Mouse (Mus musculus) spleen, postnatal 10 days (tissue): ENCODE measurements at regions not wholly inside any gene's neighbourhood (a gene's known extent, or its start where the extent isn't known, plus 50 kb on each side); places are given as distances from the start of the nearest gene placed in this dataset.

Experiments
- DNase-seq, 2 experiments: peaks; one replicate each; pipeline ENCODE4 v3.0.0; 2021 to 2022; ENCODE audit warnings: low spot score in 2 of 2

DNA sequence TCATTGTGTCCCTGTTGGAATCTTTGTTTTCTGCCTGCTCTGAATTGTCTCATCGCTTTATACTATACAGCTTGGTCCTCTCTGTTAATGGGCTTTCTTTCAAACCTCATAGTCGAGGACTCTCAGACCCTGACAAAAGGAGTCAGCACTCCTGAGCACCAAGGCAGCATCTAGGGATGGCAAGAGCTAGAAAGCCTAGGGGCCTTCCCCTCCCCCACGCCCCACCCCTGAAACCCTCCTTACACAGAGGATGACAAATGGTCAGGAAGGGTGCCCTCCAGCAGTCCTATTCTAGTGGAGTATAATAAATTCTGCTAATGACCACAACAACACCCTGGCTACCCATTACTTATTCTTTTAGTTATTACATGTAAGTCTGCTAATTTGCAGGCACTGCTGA is 74.4 kb downstream of the Tbx19 start:
- no peak for DNase-seq

DNA sequence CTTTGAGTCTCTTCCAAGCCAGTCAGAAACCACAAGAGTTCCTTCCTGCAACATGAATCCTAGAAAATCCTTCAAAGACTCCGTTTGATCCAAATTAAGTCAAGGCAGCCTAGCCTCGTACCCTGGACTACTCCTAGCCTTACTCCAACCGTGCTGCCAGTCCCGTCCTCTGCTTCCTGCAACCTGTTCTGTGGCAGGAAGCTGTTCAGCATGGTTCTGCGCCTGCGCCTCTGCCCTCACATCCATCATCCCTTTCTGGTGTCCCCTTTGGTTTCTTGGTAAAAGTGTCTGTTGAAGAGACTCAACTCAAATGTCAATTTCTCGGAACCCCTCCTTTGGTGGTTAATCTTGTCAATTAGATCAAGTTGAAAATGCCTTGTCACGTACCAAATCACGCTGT is 75.8 kb downstream of the Tbx19 start:
- no peak for DNase-seq

DNA sequence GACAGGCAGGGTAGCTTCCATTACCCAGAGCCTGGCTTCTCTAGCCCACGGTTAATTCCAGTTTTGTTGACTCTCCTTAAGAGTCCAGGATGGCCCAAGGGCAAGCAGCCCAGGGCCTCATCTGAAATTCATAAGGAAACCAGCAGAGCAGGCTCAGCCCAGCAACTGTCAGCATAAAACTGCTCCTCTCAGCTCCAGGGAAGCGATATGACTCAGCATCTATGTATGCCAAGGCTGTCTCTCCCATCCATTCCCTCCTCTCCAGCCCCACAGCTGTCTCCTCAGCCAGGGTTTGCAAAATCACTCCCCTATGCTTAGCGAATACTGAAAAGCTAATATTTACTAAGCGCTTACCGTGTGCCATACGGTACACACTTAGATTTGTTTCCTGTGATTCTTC is 76.4 kb downstream of the Tbx19 start:
- DNase-seq: no peak

DNA sequence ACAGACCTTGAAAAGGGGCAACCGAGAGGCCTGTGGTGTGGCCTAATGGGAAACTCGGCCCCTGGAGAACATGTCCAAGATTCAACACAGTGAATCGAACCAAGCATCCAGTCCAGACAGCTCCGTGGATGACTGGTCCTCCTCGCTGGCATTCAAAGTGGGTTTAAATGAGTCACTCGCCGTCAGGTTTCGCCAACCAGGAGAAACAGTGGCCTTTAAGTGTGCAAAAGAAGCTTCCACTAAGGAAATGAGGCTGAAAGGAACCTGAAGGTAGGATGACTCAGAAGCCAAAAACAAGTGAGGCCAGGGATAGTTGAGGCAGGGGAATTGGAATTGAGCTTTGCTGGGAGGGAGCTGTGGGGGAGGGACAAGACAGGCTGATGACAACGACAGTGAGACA is 80.2 kb downstream of the Tbx19 start:
- no peak for DNase-seq

DNA sequence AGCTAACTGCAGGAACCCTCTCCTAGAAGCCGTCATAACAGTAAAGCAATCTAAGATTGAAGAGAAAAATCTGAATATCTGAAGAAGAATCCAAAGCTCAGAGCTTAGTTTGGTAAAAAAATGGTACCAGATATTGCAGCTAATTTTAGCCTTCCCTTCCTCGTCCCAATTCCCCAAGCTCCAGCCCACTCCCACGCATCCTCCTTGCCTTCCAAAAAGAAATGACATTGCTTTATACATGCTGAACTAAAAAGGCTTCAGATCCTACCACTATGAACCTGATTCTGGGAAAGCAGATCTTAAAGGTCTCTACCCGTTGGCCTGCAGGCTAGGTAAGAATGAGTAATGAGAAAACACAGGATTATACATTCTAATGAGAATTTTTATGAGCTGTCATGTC is 83.3 kb downstream of the Tbx19 start:
- no peak for DNase-seq

DNA sequence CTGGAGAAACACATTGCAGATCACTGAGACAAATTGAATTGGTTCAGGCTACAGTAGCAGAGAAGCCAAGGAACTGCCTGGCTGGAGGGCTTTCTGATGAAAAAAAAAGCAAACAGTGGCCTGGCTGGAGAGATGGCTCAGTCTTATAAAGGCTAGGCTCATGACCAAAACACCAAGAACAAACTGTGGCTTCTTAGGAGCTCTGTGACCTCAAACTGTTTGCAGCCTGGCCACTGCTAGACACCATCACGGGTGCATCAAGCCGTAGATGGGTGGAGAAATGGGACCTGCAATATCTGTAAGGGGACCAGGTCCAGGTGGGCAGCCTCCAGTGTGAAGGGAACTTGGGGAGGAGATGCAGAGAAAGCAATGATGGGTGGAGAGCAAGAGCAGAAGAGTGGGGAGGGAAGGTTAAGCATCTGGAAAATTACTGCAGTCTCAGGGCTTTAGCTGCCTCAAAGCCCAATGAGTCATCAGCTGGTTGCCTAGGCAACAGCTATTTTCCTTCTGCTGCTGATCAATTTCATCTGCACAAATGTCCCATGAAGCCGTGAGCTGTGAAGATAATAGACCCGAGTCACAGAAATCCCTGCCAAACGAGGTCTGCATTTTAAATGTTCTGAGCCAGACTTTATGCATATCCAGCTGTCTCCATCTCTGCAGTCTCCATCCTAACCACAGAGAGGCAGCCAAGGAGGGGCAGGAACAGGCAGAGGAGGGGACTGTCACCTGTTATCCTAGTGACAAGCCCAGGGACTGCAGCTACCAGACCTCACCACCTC is 85.1 kb downstream of the Tbx19 start:
- no peak for DNase-seq

DNA sequence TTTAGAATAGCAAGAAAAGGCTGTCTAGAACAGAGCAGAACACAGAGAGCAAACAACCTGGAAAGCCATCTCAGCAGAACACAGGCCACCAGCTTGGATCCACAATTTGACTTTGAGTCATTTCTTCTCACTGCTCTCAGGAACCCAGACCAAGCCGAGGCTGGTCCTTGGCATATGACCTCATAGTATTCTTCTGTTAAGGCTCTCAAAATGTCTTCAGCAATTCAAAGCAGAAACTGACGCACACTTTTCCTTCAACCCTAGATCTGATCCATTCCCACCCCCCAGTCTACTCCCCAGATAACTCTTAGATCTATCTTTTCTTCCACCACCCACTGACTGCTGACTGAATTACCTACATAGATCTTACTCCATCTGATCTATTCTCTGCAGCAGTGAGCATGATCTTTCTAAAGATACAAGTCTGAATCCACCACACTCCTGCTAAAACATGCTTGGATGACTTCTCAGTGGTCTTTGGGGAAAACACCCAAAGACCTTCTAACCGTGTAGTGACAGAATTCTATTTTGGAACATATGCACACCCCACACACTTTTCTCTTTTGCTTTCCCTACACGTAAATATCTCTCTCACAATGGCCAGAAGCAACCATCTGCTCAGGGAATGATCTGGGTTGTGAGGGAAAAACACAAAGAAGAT is 88.6 kb downstream of the Tbx19 start:
- DNase-seq: no peak

DNA sequence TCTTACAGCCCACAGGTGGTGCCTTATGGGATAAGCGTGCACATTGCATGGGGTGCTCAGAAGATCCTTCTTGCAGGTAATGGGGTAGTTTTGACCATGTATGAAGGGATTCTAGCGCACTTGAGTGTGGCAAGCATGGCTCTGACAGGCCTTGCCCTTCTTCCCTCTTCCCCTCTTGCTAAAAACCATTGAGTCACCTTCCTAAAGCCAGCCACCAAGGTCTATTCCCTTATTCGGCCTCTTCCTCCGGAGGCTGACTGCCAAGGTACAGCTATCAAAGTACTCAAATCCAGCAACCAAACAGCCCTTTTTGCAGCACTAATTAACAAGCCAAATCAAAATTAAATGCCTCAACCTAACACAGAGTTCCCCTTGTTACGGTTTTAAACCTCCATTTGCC is 95.6 kb downstream of the Tbx19 start:
- DNase-seq: no peak

DNA sequence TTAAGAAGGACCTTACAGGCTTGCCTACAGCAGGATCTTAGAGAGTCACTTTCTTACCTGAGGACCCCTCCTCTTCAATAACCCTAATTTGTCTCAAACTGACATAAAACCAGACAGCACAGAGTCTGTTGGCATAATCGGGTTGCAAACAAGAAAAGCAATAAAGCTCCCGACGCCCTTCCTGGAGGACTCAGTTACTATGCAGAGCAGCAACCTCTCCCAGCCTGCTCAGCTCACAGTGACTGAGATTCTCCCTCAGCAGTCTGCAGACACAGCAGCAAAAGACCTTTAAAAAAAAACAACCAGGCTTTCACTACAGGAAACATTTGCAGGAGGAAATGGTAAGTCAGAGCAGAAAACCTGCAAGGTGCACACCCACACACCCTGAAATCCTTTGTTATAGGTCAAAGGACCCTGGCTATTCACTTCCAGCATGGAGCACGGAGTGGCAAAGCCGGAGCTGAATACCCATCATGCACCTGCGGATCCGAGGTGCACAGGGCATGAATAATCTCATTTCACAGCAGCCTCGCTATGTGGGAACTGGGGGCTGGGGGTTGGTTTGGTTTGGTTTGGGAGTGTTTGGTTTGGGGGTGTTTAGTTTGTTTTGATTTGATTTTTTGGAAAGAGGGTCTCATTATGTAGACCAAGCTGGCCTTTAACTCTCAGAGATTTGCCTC is 97.6 kb downstream of the Tbx19 start:
- DNase-seq: no peak

DNA sequence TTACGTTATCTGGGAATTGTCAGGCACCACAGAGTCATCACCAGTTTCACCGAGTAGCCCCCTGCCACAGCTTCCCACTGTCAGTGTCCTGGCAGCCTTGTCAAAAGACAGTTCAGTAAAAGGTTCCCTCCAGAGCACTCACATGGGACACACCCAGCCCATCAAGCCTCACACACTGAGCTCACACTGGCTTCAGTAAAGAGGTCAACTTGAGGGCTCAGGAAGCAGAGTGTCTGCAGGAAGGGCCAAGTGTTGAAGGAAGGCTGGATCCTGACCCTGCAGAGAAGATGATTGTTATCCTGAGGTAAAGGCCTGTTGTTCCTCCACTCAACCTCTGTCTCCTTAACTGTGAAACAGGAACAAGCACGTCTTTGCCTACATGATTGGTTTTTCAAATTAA is 99.2 kb downstream of the Tbx19 start:
- DNase-seq: no peak

DNA sequence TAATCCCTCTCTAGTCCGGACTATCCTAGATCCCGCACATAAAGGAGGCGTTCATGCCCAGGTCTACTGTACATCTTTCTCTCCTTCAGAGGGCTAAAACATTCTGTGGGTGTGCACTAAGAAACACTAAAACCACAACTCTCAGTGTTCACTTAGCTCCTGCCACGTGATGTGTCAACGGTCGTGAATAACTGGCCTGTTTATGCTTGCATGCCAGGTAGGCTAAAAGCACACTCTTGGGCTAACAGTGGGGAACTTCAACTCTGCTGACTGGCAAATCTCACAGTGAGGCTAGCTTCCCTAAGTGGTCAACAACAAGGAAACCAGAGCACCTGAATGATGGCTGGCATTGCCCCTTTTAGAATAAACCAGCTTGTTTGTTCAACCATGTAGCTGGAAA is 106.3 kb downstream of the Tbx19 start:
- no peak for DNase-seq

DNA sequence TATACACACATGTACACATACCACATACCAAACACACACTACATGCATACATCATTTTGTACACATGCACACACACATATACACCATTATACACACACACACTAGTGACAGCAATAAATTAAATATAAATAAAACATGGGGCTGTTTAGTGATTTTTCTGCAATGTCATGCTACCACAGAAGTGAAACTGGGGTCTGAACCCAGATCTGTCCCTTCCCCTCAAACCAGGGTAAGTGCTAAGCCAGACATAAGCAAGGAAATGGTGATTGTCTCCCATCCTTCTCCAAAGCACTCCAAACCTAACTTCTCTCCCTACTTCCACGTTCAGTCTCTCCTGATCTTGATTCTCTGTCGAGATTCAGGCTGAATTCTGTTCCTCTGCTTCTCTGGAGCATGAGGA is 109.3 kb downstream of the Tbx19 start:
- no peak for DNase-seq

DNA sequence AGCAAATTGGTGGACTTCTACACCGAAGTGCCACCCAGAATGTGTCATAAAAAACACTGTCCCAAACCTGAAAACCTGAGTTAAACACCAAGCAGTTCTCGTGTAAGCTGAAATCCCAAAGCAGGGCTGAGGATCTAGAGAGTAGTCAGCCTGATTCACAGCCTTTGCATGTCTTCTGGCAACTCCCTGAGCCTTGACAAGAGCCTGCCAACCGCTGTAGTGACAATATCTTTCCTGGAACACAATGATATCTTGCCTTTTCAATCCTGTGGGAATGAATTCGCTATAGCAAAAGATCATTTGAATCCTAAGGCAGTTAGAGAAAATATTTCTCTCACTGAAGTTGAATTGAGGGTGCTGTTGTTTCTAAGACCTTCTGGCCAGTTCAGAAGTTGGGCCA is 110.4 kb downstream of the Tbx19 start:
- DNase-seq: no peak

DNA sequence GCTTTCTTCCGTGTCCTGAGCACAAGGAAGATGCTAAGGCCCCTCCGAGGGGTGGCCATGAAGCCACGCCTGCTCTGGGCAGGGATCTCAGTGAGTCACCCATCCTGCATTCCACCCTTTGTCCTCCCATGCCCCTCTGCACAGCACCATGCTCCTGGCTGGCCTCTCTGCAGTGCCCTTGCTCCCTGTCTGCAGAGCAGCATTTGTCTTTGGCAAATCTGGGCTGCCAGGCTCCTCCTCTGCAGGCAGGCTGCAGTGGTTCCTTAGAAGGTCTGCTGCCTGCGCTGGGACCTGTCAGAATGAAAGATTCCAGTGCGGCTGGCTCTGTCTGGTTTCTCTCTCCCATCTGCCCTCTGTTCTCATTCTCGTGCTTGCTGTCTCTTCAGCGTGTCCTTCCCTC is 111.3 kb upstream of the Xcl1 start:
- DNase-seq: no peak

DNA sequence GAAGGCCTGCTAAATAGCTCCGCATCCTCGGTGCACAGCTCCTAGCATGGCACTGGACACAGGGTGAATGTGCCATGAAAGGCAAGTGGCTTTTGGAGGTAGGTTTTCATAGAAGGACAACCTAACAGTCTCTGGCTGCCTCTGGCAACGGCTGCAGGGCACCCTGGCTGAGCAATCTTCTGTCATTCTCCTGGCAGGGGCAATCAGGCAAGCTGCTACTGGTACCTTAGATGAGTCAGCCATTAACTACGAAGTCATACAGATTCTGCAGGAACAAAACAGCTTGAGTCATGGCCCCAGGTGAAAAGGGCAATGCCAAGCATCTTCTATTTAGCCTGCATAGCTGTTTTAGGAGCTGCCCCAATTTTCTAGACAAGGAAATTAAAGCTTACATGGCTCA is 110.7 kb upstream of the Xcl1 start:
- DNase-seq: no peak

DNA sequence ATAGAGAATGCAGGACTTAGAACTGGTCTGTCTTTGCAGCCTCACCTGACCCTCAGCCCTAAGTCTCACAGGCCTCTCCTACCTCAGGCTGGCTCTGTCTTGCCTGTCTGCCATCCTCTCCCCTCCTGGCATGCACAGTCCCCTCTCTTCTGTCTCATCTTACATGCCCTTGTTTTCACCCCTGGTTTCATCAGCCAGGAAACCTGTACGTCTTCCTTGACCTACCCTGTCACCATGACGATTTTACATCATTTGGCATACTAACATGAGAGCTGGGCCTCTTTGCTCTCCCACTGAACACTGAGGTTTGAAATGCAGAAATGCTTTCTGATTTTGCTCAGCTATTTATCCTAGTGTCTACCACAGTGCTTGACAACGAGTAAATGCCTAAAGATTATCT is 108.0 kb upstream of the Xcl1 start:
- no peak for DNase-seq

DNA sequence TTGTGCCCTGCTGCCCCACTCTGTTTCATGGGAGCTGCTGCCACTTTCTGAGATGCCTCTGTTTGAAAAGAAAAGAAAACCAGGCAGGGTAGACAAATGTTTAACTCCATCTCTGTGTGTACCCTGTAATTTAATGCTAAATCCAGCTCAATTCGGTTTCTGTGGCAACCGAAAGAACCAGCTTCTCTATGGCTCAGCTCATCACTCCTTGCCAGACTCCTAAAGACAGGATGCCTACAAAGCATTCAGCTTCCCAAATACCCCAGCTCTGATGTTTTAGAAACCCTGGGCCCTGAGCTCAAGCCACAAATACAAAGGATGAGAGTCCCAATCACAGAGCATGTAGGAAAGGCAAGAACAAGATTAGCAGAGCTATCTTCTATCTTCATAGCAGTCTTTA is 106.8 kb upstream of the Xcl1 start:
- no peak for DNase-seq

DNA sequence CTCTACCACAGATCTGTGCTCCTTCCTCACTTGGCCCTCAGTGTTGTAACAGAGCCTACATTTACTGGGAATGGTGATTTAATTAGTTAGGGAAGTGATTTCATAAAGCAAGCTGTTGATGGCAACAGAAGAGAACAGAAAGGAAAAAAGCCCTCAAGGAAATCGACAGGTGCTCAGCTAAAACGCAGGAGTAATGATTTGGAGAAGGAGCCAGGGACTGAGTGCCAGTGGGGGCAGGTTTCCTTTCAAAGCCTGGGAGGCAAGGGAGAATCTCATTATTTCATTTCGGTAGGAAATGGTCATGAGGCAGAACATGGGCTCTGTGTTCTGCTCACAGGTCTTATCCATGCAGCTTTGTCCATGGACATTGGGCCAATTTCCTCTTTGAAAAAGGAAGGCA is 101.3 kb upstream of the Xcl1 start:
- no peak for DNase-seq

DNA sequence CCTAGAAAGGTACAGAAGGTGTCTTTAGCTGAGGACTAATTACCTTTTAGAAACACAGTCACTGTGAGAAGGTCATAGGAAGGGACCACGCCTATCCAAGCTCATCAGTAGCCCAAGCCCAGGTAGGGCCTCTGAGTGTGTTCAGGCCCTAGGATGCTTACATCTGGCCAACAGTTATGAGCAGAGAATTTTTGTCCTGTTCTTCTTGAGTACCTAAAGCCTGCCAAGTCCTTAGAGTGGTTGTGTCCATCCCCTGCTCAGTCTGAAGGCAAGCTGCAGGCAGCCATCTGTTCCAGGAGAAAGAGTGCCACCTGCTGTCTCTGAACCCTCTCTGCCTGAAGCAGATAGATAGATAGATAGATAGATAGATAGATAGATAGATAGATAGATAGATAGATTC is 100.3 kb upstream of the Xcl1 start:
- peak in 1 of 2 experiments; percentile 26 for DNase-seq

DNA sequence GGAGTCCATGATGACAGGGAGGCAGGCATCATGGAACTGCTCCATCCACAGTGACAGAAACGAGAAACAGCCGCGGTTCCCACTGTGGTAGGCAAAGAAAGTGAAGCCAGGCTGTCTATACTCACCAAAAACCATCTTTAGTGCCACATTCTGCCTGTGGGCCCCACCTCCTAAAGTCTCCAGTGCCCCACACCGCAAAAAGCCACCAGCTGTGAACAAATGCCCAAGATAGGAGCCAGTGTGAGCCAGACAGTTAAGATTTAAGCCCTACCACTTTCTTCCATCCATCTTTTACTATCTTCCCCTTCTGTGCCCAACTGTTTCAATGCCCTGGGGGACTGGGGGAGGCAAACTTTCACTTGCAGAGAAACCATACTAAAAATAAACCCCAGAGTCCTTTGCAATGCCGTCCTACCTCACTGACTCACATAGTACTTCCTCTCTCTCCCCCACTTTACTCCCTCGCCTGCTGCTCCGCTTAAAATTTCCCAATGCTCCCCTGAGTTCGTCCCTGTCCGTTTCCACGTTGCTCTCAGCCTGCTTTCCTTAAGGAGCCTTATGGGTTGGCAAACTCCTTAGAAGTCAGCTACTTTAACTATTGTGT is 85.7 kb upstream of the Xcl1 start:
- DNase-seq: peak in 1 of 2 experiments; percentile 10

DNA sequence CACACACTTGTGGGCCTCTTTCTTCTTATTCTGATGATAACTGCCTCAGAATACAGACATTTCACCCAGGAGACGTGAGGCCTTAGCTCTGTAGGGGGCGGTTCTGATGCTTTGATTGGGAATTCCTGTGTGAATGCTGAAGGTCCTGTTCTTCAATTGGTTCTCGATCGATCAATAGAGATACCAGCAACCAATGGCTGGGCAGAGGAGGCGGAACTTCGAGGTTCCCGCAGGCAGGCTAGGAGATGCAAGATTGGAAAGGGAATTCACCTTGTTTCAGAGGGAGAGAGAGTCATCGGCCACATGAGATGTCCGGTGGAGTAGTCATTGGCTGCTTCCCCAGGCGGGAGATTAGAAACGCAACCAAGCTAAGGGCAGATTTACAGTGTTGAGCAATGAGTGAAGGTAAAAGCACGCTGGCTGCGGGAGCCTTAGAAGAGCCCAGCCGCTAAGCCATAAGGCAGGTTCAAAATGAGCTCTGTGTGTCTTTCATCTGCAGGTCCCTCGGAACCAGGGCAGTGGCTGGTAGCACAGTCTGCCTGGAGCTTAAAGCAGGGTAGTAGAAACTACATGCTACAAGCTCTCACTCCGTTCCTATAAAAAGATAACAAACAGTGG is 83.5 kb upstream of the Xcl1 start:
- DNase-seq: peak in 1 of 2 experiments; percentile 6

DNA sequence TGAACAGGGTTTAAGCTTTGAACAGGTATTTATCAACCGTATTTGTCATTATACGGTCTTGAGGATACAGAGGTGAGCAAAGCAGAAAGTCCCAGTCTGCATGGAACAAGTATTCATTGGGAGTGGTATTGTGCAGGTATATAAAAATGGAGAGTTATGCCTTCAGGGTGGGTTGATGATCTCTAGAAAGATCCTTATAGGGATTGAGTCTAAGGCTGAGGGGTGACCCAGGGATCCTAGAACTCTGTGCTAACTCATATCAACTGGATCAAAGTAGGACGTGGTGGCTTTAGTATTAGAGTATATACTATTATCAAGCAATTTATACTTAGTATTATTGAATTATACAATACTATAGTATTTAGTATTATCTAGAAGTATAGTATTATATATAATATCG is 82.9 kb upstream of the Xcl1 start:
- no peak for DNase-seq
